Mouse (Mus musculus) activated CD4-positive, CD25-positive, alpha-beta regulatory T cell, adult 4 months (primary cell): Measurements from ENCODE around the gene Efhd2. TPM values are rescaled to one million over a fixed set of nuclear protein-coding genes. Genes with fewer than 3 reads are reported as not detected.

ENCODE experiments used
- polyA plus RNA-seq, 2 experiments: library from polyadenylated mRNA; unstranded; fragments of 100-300 nt; shearing (Covaris generic); gene quantifications; one replicate each; pipeline ENCODE4 v1.2.1; 2017

Efhd2 gene
- polyA plus RNA-seq, 2 experiments from 2014 or later = 23.5 to 26.9 TPM

Other genes starting within 250 kb of the Efhd2 start
- gene Plekhm2, start 210.0 kb downstream of the Efhd2 start, polyA plus RNA-seq = 1 to 10 TPM; 3.3 to 3.4 TPM
- gene Rsc1a1, start 189.3 kb downstream of the Efhd2 start, polyA plus RNA-seq = not detected
- 10 to 100 TPM; 14.1 to 15.6 TPM for gene Ddi2, start 151.5 kb downstream of the Efhd2 start, polyA plus RNA-seq
- not detected for gene Agmat, start 128.2 kb downstream of the Efhd2 start, polyA plus RNA-seq
- gene Dnajc16, start 84.0 kb downstream of the Efhd2 start, polyA plus RNA-seq = 1 to 10 TPM; 5.1 to 5.4 TPM
- gene Casp9, start 81.3 kb downstream of the Efhd2 start, polyA plus RNA-seq = 1 to 10 TPM; 6.9 to 7.4 TPM
- gene Cela2a, start 48.8 kb downstream of the Efhd2 start, polyA plus RNA-seq = 1 to 10 TPM in 1 of 2 experiments, not detected in 1; 1.0 TPM
- not detected for gene Ctrc, start 28.6 kb downstream of the Efhd2 start, polyA plus RNA-seq
- under 1 TPM in 1 of 2 experiments, not detected in 1; 0.85 TPM for gene Fhad1, start 140.2 kb upstream of the Efhd2 start, polyA plus RNA-seq
- 1 to 10 TPM in 1 of 2 experiments, under 1 TPM in 1; 0.24 to 1.5 TPM for gene Tmem51, start 209.4 kb upstream of the Efhd2 start, polyA plus RNA-seq